Mouse (Mus musculus) kidney, embryonic 16.5 days (tissue): Measurements from ENCODE around the gene Ctf2. TPM values are rescaled to one million over a fixed set of nuclear protein-coding genes. Genes with fewer than 3 reads are reported as not detected.

Source experiments
- ATAC-seq: fragments of 200-750 bp; cut with Nextera tagmentation; 2 replicates; pipeline ENCODE4 v1.8.0; 2017; ENCODE audit warnings: moderate TSS enrichment; ENCODE audit not compliant: low FRiP score, low TSS enrichment
- H3K27ac ChIP-seq: fragments of 300-500 bp; sonication (generic); 2 replicates; pipeline ENCODE4 v1.5.1; 2014; ENCODE audit warnings: low read length
- H3K27me3 ChIP-seq: fragments of 300-500 bp; sonication (generic); 2 replicates; pipeline ENCODE4 v1.6.1; 2014; ENCODE audit warnings: low read length, control low read depth, mixed read lengths; ENCODE audit not compliant: insufficient read depth
- H3K36me3 ChIP-seq: fragments of 300-500 bp; sonication (generic); 2 replicates; pipeline ENCODE4 v1.6.1; 2014; ENCODE audit warnings: low read length, control low read depth, mixed read lengths; ENCODE audit not compliant: insufficient read depth
- H3K4me1 ChIP-seq: fragments of 300-500 bp; sonication (generic); 2 replicates; pipeline ENCODE4 v1.6.1; 2014; ENCODE audit warnings: low read length, control low read depth, mixed read lengths; ENCODE audit not compliant: insufficient read depth
- H3K4me2 ChIP-seq: fragments of 300-500 bp; sonication (generic); replicated peaks from 2 replicates; pipeline ENCODE4 v1.6.1; 2014; ENCODE audit warnings: low read depth, low read length
- H3K4me3 ChIP-seq: fragments of 300-500 bp; sonication (generic); 2 replicates; pipeline ENCODE4 v1.5.1; 2014; ENCODE audit warnings: mild to moderate bottlenecking, low read length
- H3K9ac ChIP-seq: fragments of 300-500 bp; sonication (generic); replicated peaks from 2 replicates; pipeline ENCODE4 v1.6.1; 2014; ENCODE audit warnings: low read length
- H3K9me3 ChIP-seq: fragments of 300-500 bp; sonication (generic); 2 replicates; pipeline ENCODE4 v1.6.1; 2016; ENCODE audit warnings: low read length, control low read depth
- WGBS: fragments of 180-500 bp; shearing (Covaris S2); extraction: QIAGEN DNeasy Blood & Tissue Kit; methylation state at CpG from one replicate; pipeline ENCODE4 v1.1.7; 2014; 5-methylcytosine and 5-hydroxymethylcytosine counted together
- microRNA counts: library from miRNA; unstranded; fragments of <30 nt; microRNA quantifications from one replicate; lab custom pipeline; 2016
- microRNA-seq: library from miRNA; unstranded; fragments of <30 nt; microRNA quantifications from one replicate; pipeline ENCODE4, GENCODE M21; 2016
- polyA plus RNA-seq: library from polyadenylated mRNA; unstranded; fragments of >200 nt; fragmentation: Nextera tagmentation; extraction: Ambion mirVana; gene quantifications from 2 replicates; pipeline ENCODE4 v1.2.1, GENCODE M21; 2015

Ctf2 gene
- polyA plus RNA-seq, 1 experiment from 2014 or later, result 0.15 TPM

DNA sequence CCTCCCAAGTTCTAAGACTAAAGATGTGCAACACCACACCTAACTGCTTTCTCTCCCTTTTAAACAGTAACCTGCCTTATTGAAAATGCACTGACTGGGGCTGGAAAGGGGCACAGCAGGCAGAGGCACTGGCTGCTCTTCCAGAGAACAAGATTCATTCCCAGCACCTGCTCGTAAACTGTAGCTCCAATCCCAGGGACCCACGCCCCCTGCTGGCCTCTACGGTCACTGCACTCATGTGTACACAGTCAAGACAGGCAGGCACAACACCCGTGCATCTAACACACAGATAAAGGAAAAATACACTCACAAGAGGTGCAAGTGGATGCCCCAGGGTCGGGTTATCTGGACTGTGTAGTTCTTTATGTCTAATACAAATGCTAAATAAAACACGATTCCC lies 54.9 kb downstream of the Ctf2 start:
- ATAC-seq, result no peak
- H3K9me3 ChIP-seq, result no peaks in the 10 kb centered on the region
- no peak overlapping the region for H3K4me2 ChIP-seq
- WGBS, result 67% methylated on average over 6 of the region's 6 CpGs
- H3K4me3 ChIP-seq, result no peak overlapping the region
- H3K36me3 ChIP-seq, result peaks cover 6% of the 10 kb centered on the region; the same call in 1 of the 2 replicates
- no peaks in the 10 kb centered on the region for H3K4me1 ChIP-seq
- no peaks in the 10 kb centered on the region for H3K27me3 ChIP-seq
- H3K9ac ChIP-seq, result no peak overlapping the region
- no peak overlapping the region for H3K27ac ChIP-seq

DNA sequence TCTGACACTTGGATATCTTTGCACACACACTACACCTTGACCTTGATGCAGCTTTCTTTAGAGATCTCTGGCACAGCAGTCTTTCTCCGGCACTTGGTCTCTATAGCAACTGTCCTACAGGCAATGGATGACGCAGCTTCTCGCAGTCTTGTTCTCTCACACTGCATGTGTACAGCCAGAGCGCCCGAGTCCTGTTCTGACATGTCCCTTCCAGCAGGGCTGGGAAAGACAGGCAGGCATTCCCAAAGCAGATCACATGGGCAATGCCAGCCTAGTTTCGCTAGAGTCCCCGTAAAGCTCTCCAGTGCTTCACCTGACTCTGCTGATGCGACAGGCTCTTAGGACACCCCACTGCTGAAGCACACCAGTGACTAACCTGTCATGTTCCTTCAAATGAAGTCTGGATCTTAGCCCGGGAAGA lies 56.6 kb downstream of the Ctf2 start:
- 80% methylated on average over 9 of the region's 9 CpGs for WGBS
- H3K4me3 ChIP-seq, result no peak overlapping the region
- H3K4me2 ChIP-seq, result no peak overlapping the region
- no peaks in the 10 kb centered on the region for H3K27me3 ChIP-seq
- peaks cover 6% of the 10 kb centered on the region; the same call in 1 of the 2 replicates for H3K36me3 ChIP-seq
- H3K9me3 ChIP-seq, result no peaks in the 10 kb centered on the region
- no peaks in the 10 kb centered on the region for H3K4me1 ChIP-seq
- ATAC-seq, result no peak
- no peak overlapping the region for H3K27ac ChIP-seq
- H3K9ac ChIP-seq, result no peak overlapping the region

DNA sequence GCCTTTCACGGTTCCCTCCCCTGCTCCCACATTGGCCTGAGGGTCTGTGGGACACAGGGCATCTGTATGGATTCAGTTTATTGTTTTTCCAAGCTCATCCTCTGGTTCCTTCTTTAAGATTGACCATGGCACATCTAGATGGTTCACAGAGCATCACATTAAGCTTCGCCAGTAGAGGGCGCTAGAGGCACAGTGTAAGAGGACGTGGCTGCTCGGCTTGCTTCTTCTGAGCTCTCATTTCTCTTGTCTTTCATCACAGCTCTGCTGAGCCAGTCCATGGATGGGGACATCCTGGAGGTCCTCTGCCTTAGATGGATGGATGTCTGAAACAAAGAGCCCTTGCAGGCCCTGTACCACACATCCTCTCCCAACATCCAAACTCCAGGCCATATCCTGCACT lies 57.0 kb downstream of the Ctf2 start:
- H3K27ac ChIP-seq, result no peak overlapping the region
- WGBS, result 4% methylated on average over 5 of the region's 5 CpGs
- H3K4me3 ChIP-seq, result no peak overlapping the region
- H3K4me1 ChIP-seq, result no peaks in the 10 kb centered on the region
- no peak overlapping the region for H3K9ac ChIP-seq
- no peaks in the 10 kb centered on the region for H3K9me3 ChIP-seq
- peak; percentile 69 for ATAC-seq
- H3K36me3 ChIP-seq, result peaks cover 6% of the 10 kb centered on the region; the same call in 1 of the 2 replicates
- no peaks in the 10 kb centered on the region for H3K27me3 ChIP-seq
- H3K4me2 ChIP-seq, result no peak overlapping the region

DNA sequence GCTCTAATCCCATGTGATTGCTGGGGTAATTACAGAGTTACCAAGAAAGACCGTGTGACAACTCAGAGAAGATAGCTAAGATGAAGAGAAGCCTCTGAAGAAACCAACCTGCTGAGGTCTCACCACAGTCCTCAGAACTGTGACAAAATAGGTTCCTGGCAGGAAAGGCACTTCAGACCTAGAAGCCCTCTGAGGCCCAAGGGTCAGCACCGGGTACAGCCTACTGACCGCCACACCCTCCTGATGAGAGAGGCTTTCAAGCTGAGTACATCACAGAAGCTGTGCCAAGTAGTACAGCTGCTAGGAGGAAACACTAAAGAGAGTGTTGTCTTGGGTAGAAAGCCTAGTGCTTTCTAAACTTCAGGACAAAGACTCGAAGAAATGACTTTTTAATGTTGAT lies 59.2 kb downstream of the Ctf2 start:
- no peak overlapping the region for H3K4me2 ChIP-seq
- H3K9me3 ChIP-seq, result no peaks in the 10 kb centered on the region
- ATAC-seq, result no peak
- WGBS, result 68% methylated on average over 4 of the region's 4 CpGs
- H3K9ac ChIP-seq, result no peak overlapping the region; the same call in 1 of the 2 replicates
- H3K4me1 ChIP-seq, result no peaks in the 10 kb centered on the region
- no peaks in the 10 kb centered on the region for H3K27me3 ChIP-seq
- no peak overlapping the region for H3K4me3 ChIP-seq
- H3K36me3 ChIP-seq, result peaks cover 6% of the 10 kb centered on the region; the same call in 1 of the 2 replicates
- H3K27ac ChIP-seq, result no peak overlapping the region

DNA sequence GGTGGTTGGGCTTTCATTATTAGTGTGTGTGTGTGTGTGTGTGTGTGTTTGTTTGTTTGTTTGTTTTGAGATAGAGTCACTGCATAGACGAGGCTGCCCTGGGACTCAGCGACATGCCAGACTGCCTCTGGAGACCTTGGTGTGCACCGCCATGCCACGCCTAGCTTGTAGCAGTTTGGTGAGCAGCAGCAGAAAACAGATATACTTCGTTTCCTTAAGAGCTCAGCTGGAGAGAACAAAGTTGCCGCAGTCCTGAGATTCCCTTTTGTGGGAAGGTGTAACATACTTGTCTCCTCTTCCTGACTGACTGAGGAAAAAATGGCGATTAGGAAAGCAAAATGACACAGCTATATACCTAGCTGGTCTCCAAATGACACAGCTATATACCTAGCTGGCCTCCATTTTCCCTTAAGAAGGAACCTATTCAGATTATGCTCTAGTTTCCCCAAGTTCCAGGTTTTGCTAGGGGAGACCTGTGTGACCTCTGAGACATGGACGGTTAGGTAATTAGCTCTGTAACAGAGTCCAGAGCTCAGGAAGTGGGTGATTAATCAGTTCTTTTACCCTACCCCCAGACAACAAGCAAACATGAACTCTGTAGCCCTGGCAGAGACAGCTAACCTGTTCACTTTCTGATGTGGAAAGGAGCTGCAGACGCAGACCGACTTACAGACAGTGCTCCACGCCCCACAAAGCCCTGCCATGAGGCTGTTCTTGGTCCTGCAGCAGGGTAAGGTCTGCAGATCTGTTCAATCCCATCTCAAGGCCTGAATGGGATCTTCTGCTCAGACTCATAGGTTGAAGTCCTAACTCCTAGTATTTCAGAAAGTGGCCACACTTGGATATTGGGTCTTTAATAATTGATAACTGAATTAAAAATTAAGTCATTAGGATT lies 59.8 kb downstream of the Ctf2 start:
- H3K4me1 ChIP-seq, result no peaks in the 10 kb centered on the region
- no peak overlapping the region for H3K27ac ChIP-seq
- no peak overlapping the region for H3K4me2 ChIP-seq
- no peaks in the 10 kb centered on the region for H3K9me3 ChIP-seq
- no peak overlapping the region for H3K4me3 ChIP-seq
- ATAC-seq, result no peak
- 56% methylated on average over 11 of the region's 11 CpGs for WGBS
- peak overlapping the region; percentile 29; the same call in 1 of the 2 replicates for H3K9ac ChIP-seq
- H3K27me3 ChIP-seq, result no peaks in the 10 kb centered on the region
- peaks cover 2% of the 10 kb centered on the region; the same call in 1 of the 2 replicates for H3K36me3 ChIP-seq

MicroRNAs within 50 kb of the gene (microRNA counts, 519-probe panel; counts per million panel counts)
- microRNA mmu-miR-762 (lab: Ali Mortazavi, UCI), result 1,520 counts per million, percentile 41 among the panel's probes with 10 or more counts

Small RNAs within 50 kb of the gene (microRNA-seq; reads per million reads assigned to microRNA genes)
- gene Mir762, result not detected

Other genes with a start within 250 kb of the Ctf2 start
- 39.6 and 44.1 TPM in 2 replicates for gene Srcap, start 220.2 kb downstream of the Ctf2 start, polyA plus RNA-seq
- 16.2 and 22.4 TPM in 2 replicates for gene Gm42715, start 212.6 kb downstream of the Ctf2 start, polyA plus RNA-seq
- 10.5 and 10.6 TPM in 2 replicates for gene Tmem265, start 170.8 kb downstream of the Ctf2 start, polyA plus RNA-seq
- 40.7 and 46.7 TPM in 2 replicates for gene Phkg2, start 158.8 kb downstream of the Ctf2 start, polyA plus RNA-seq
- gene Ccdc189, start 143.6 kb downstream of the Ctf2 start, polyA plus RNA-seq, result 16.7 and 17.6 TPM in 2 replicates
- 50.6 and 51.4 TPM in 2 replicates for gene Rnf40, start 143.4 kb downstream of the Ctf2 start, polyA plus RNA-seq
- gene Zfp629, start 116.4 kb downstream of the Ctf2 start, polyA plus RNA-seq, result 19.8 and 22.1 TPM in 2 replicates
- 50.5 and 54.5 TPM in 2 replicates for gene Bcl7c, start 23.2 kb downstream of the Ctf2 start, polyA plus RNA-seq
- 14.0 and 14.7 TPM in 2 replicates for gene Ctf1, start 19.4 kb downstream of the Ctf2 start, polyA plus RNA-seq
- gene Fbxl19, start 12.4 kb upstream of the Ctf2 start, polyA plus RNA-seq, result 5.4 TPM in 2 replicates
- gene Orai3, start 37.6 kb upstream of the Ctf2 start, polyA plus RNA-seq, result 31.2 and 34.8 TPM in 2 replicates
- gene Setd1a, start 44.5 kb upstream of the Ctf2 start, polyA plus RNA-seq, result 18.9 and 19.4 TPM in 2 replicates
- gene Gm49388, start 53.4 kb upstream of the Ctf2 start, polyA plus RNA-seq, result not detected in 2 replicates
- gene Hsd3b7, start 68.4 kb upstream of the Ctf2 start, polyA plus RNA-seq, result 28.2 and 33.2 TPM in 2 replicates
- 44.6 and 48.0 TPM in 2 replicates for gene Stx4a, start 92.1 kb upstream of the Ctf2 start, polyA plus RNA-seq
- 3.6 and 4.4 TPM in 2 replicates for gene Stx1b, start 92.4 kb upstream of the Ctf2 start, polyA plus RNA-seq
- 13.0 and 15.7 TPM in 2 replicates for gene Zfp646, start 144.1 kb upstream of the Ctf2 start, polyA plus RNA-seq
- gene Zfp668, start 144.7 kb upstream of the Ctf2 start, polyA plus RNA-seq, result 21.0 and 25.6 TPM in 2 replicates
- 5.9 and 6.5 TPM in 2 replicates for gene Prss53, start 158.8 kb upstream of the Ctf2 start, polyA plus RNA-seq
- gene Gm21974, start 163.3 kb upstream of the Ctf2 start, polyA plus RNA-seq, result not detected in 2 replicates
- gene Vkorc1, start 163.5 kb upstream of the Ctf2 start, polyA plus RNA-seq, result 163 and 168 TPM in 2 replicates
- gene Bckdk, start 171.9 kb upstream of the Ctf2 start, polyA plus RNA-seq, result 155 and 156 TPM in 2 replicates
- 42.7 and 44.4 TPM in 2 replicates for gene Kat8, start 180.3 kb upstream of the Ctf2 start, polyA plus RNA-seq
- gene Prss8, start 197.9 kb upstream of the Ctf2 start, polyA plus RNA-seq, result 93.2 and 98.7 TPM in 2 replicates
- 15.2 TPM in 2 replicates for gene Prss36, start 214.6 kb upstream of the Ctf2 start, polyA plus RNA-seq
- 359 and 373 TPM in 2 replicates for gene Fus, start 235.3 kb upstream of the Ctf2 start, polyA plus RNA-seq